Comparison of ENCODE assay signal across 8 mouse cellular contexts in the genomic region with DNA sequence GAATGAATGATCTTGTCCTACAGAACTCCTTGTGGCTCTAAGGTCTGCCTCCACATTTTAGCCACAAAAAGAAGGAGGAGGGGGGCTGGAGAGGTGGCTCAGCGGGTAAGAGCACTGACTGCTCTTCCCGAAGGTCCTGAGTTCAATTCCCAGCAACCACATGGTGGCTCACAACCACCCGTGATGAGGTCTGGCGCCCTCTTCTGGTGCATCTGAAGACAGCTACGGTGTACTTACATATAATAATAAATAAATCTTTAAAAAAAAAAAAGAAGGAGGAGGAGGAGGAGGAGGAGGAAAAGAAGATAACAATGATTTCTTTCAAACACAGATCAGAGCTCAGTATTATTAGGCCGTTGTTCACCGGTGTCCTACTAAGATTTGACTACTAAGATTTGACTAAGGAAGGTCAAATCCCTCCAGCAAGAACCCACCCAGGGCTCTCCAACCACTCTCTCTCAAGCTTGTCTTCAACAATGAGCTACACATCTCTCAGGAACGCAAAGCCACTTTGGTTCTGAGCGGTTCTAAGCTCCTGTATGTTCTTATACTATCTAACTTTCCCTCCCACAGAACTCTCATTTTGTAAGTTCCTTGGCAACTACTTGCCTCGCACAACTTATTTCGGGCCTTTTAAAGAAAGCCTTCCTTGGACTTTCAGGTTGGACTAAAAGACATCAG. TPM values are rescaled to one million over a fixed set of nuclear protein-coding genes. Genes with fewer than 3 reads are reported as not detected.
A peak's percentile ranks its signal among the peaks of the same experiment; 100 is the strongest.
DNase-seq lines count a peak whose midpoint lies in the region; ATAC-seq and TF ChIP-seq lines count a peak whose summit lies in the region.

Cpsf3 (plus strand) TSS at position 631 of the 681 bp plus-strand sequence.

- H3K4me2 ChIP-seq in embryonic facial prominence, embryonic 14.5 days (ENCODE audit: low read depth, low read length) = peak within 1 kb of the TSS; percentile 59
- peak within 1 kb of the TSS; percentile 91 for H3K4me2 ChIP-seq in heart, embryonic 16.5 days (ENCODE audit: low read depth, low read length)
- H3K4me2 ChIP-seq in neural tube, embryonic 12.5 days (replicated peaks) = peak within 1 kb of the TSS; percentile 80

- H3K27me3 ChIP-seq in cerebellum, adult 2 months (ENCODE audit: control insufficient read depth, insufficient read depth, low read length) = no peaks in the 10 kb centered on the region
- H3K27me3 ChIP-seq in embryonic facial prominence, embryonic 14.5 days (replicated peaks; ENCODE audit: control insufficient read depth, insufficient read depth, low read length) = no peaks in the 10 kb centered on the region
- no peaks in the 10 kb centered on the region for H3K27me3 ChIP-seq in heart, embryonic 16.5 days (ENCODE audit: control insufficient read depth, insufficient read depth, low read length)
- H3K27me3 ChIP-seq in neural tube, embryonic 12.5 days (replicated peaks) = no peaks in the 10 kb centered on the region

- intact Hi-C loops in left cerebral cortex, postnatal 36 days (cut with DNase I) = loop anchor here (10.0 kb wide), 1 partner anchor 170 kb away; no protein-coding TSS in a partner anchor

- no peaks in the 10 kb centered on the region for H3K9me3 ChIP-seq in embryonic facial prominence, embryonic 14.5 days (ENCODE audit: control insufficient read depth, low read length)
- H3K9me3 ChIP-seq in heart, embryonic 16.5 days (replicated peaks; ENCODE audit: control insufficient read depth, low read length) = no peaks in the 10 kb centered on the region
- H3K9me3 ChIP-seq in neural tube, embryonic 12.5 days = no peaks in the 10 kb centered on the region

- peaks cover 3% of the 10 kb centered on the region; the same call in 1 of the 2 replicates for H3K4me1 ChIP-seq in cerebellum, adult 2 months (ENCODE audit: control insufficient read depth, insufficient read depth, low read length)
- 0 out of 2 replicates have a peak, but pooled peaks cover 3% of the 10 kb centered on the region for H3K4me1 ChIP-seq in embryonic facial prominence, embryonic 14.5 days (ENCODE audit: control insufficient read depth, insufficient read depth, low read length)
- peaks cover 20% of the 10 kb centered on the region for H3K4me1 ChIP-seq in heart, embryonic 16.5 days (ENCODE audit: control insufficient read depth, insufficient read depth, low read length)
- H3K4me1 ChIP-seq in neural tube, embryonic 12.5 days = peaks cover 15% of the 10 kb centered on the region; the same call in 1 of the 2 replicates

- WGBS in cerebellum, adult 2 months = 58% methylated on average over 11 of the region's 11 CpGs
- WGBS in embryonic facial prominence, embryonic 14.5 days = 57% methylated on average over 11 of the region's 11 CpGs
- WGBS in heart, embryonic 16.5 days = 51% methylated on average over 11 of the region's 11 CpGs
- 56% methylated on average over 11 of the region's 11 CpGs for WGBS in neural tube, embryonic 12.5 days

- ATAC-seq in embryonic facial prominence, embryonic 14.5 days (ENCODE audit: low read depth) = no peak
- no peak for ATAC-seq in heart, embryonic 16.5 days (replicated peaks; ENCODE audit: extremely low read depth, insufficient read depth, low FRiP score)
- ATAC-seq in neural tube, embryonic 12.5 days (ENCODE audit: low FRiP score, low read depth) = no peak

- peak within 1 kb of the TSS; percentile 88 for H3K9ac ChIP-seq in embryonic facial prominence, embryonic 14.5 days (ENCODE audit: low read depth, low read length)
- peak within 1 kb of the TSS; percentile 91 for H3K9ac ChIP-seq in heart, embryonic 16.5 days (ENCODE audit: low read length)
- H3K9ac ChIP-seq in neural tube, embryonic 12.5 days = peak within 1 kb of the TSS; percentile 79

- no peak for DNase-seq in cerebellum, adult 2 months
- DNase-seq in cerebellum, adult 11 months = no peak
- DNase-seq in B cell, adult 2 months = peak; percentile 30 to 37
- no peak for DNase-seq in embryonic facial prominence, embryonic 14.5 days (ENCODE audit: low spot score)
- no peak for DNase-seq in left cerebral cortex, postnatal 36 days (ENCODE audit: low spot score in 2 of 2)
- no peak for DNase-seq in frontal cortex, postnatal 14 days (ENCODE audit: low spot score in 2 of 2)

- TF ChIP-seq POLR2A in cerebellum, adult 2 months (IDR thresholded peaks at IDR 0.05; ENCODE audit: borderline replicate concordance, insufficient read depth, low read length) = no peak

- H3K27ac ChIP-seq in cerebellum, adult 2 months (ENCODE audit: insufficient read depth, low read length) = peak within 1 kb of the TSS; percentile 75
- peak within 1 kb of the TSS; percentile 92 for H3K27ac ChIP-seq in embryonic facial prominence, embryonic 14.5 days (replicated peaks; ENCODE audit: low read depth, low read length)
- H3K27ac ChIP-seq in heart, embryonic 16.5 days (ENCODE audit: low read length) = peak within 1 kb of the TSS; percentile 81
- peak within 1 kb of the TSS; percentile 70; the same call in 1 of the 2 replicates for H3K27ac ChIP-seq in neural tube, embryonic 12.5 days

- no peaks in the 10 kb centered on the region for H3K36me3 ChIP-seq in embryonic facial prominence, embryonic 14.5 days (ENCODE audit: control insufficient read depth, insufficient read depth, low read length)
- no peaks in the 10 kb centered on the region for H3K36me3 ChIP-seq in heart, embryonic 16.5 days (ENCODE audit: control insufficient read depth, insufficient read depth)
- H3K36me3 ChIP-seq in neural tube, embryonic 12.5 days = 0 out of 2 replicates have a peak, but pooled peaks cover under 1% of the 10 kb centered on the region

- TF ChIP-seq CTCF in cerebellum, adult 2 months (IDR thresholded peaks at IDR 0.05; ENCODE audit: borderline replicate concordance, insufficient read depth, low read depth, low read length) = no peak

- H3K4me3 ChIP-seq in cerebellum, adult 2 months (replicated peaks; ENCODE audit: insufficient read depth, low read depth, low read length) = peak within 1 kb of the TSS; percentile 79
- peak within 1 kb of the TSS; percentile 86 for H3K4me3 ChIP-seq in embryonic facial prominence, embryonic 14.5 days (ENCODE audit: low read depth, low read length)
- H3K4me3 ChIP-seq in heart, embryonic 16.5 days (ENCODE audit: low read length) = peak within 1 kb of the TSS; percentile 78
- peak within 1 kb of the TSS; percentile 78 for H3K4me3 ChIP-seq in neural tube, embryonic 12.5 days

RNA-seq across cellular contexts. Expression of gene Cpsf3, which starts in this region (rescaled TPM):
- 71.4 and 76.3 TPM in 2 replicates for polyA plus RNA-seq in cerebellum, adult 2 months (2012; rRNA removed)
- polyA plus RNA-seq in embryonic facial prominence, embryonic 14.5 days (2014; fragmentation: Nextera tagmentation; extraction: Ambion mirVana) = 84.8 and 100 TPM in 2 replicates
- 70.9 and 77.0 TPM in 2 replicates for polyA plus RNA-seq in heart, embryonic 16.5 days (2015; fragmentation: Nextera tagmentation; extraction: Ambion mirVana)
- 10 to 100 TPM; 42.2 to 47.4 TPM for total RNA-seq in left cerebral cortex, postnatal 36 days (2021)
- 112 and 115 TPM in 2 replicates for polyA plus RNA-seq in neural tube, embryonic 12.5 days (2016; fragmentation: Nextera tagmentation; extraction: Ambion mirVana)

Comparison
In these comparisons a context has a peak if more than half of its experiments do, and no peak if none do; other contexts are left out.
1. DNase-seq: peak in B cell, adult 2 months (2 of 2); none in cerebellum, adult 2 months (0 of 2), cerebellum, adult 11 months (single experiment), embryonic facial prominence, embryonic 14.5 days (single experiment), left cerebral cortex, postnatal 36 days (0 of 2) and frontal cortex, postnatal 14 days (0 of 2).
2. Peak in every context shown above with its lines, with median percentiles within 50 percentile points of each other: H3K27ac ChIP-seq, H3K4me3 ChIP-seq, H3K4me2 ChIP-seq and H3K9ac ChIP-seq.